Mouse (Mus musculus): Measurements from ENCODE around the gene Gm20388.

GRCm38 (mm10) chr8:120162404-120162752, 251.7 kb downstream of the Gm20388 start:
- TF ChIP-seq CTCF (IDR thresholded peaks at IDR 0.05; ENCODE audit: extremely low read depth, insufficient read depth, low read length) (no peak), POLR2A (IDR thresholded peaks at IDR 0.05; ENCODE audit: extremely low read depth, insufficient read depth, low read length) (no peak)

Measured in cortical plate, adult 2 months (tissue).